Mouse (Mus musculus) forelimb bud, embryonic 11.5 days (tissue): Measurements from ENCODE around the gene Crip1.

Source experiments
- DNase-seq: peaks from one replicate; pipeline ENCODE4 v3.0.0-alpha.2; 2012; ENCODE audit warnings: low read depth, low spot score

Crip1 gene

GRCm38 (mm10) chr12:113130732-113131131, 15.4 kb upstream of the Crip1 start:
- no peak for DNase-seq

- DNase-seq, result no peak
These were observed 14.5 kb upstream of the Crip1 start for GRCm38 (mm10) chr12:113131601-113132000.

GRCm38 (mm10) chr12:113132567-113132966, 13.5 kb upstream of the Crip1 start:
- no peak for DNase-seq

GRCm38 (mm10) chr12:113133260-113133659, 12.9 kb upstream of the Crip1 start:
- DNase-seq, result no peak

DNA sequence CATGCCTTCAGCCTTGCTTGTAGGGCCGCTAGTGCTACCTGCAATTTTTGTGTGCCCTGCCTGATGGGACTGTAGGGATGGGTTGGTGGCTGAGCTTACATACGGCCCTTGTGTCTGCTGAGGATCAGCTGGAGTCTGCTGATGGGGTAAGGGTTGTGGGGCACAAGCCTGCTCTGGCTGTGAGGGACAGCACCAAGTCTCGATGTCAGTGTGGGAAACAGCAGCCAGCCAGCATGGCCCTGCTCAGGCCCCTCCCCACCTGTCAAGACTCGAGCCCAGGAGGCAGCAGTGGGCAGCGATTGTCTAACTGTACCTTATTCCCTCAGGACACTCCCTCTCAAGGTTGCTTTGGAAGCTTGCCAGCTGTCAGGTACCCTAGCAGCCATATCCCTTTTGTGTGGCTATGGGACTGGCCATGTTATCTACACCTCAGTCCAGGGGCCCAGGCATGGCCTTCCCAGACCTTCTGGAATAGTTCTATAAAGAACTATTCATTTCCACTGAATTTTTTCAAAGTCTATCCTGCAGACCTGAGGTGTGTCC, 12.2 kb upstream of the Crip1 start:
- no peak for DNase-seq

DNA sequence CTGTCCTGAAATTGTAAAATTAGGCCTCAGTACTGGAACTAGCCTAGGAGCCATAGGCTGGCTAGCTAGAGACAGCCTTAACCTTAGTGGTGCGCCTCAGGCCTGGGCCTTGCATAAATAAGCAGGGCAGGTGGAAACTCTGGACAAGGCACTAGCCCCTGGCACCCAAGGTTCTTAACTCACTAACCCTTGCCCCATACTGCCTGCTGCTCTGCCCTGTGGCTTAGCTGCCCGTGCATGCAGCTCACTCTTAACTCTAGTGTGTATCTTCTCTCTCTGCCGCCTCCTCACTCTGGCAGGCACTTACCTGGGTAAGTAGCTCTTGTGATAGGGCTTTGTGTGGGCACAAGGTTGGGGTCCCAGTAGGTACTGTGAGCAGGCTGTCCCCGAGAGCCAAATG, 11.6 kb upstream of the Crip1 start:
- DNase-seq, result no peak

GRCm38 (mm10) chr12:113135401-113135800, 10.7 kb upstream of the Crip1 start:
- DNase-seq, result no peak

GRCm38 (mm10) chr12:113136492-113137020, 9.6 kb upstream of the Crip1 start:
- DNase-seq, result no peak

GRCm38 (mm10) chr12:113137260-113138213, 8.6 kb upstream of the Crip1 start:
- no peak for DNase-seq

- DNase-seq, result no peak
These were observed 7.8 kb upstream of the Crip1 start for GRCm38 (mm10) chr12:113138291-113138690.

GRCm38 (mm10) chr12:113138901-113139864, 6.9 kb upstream of the Crip1 start:
- DNase-seq, result no peak

DNA sequence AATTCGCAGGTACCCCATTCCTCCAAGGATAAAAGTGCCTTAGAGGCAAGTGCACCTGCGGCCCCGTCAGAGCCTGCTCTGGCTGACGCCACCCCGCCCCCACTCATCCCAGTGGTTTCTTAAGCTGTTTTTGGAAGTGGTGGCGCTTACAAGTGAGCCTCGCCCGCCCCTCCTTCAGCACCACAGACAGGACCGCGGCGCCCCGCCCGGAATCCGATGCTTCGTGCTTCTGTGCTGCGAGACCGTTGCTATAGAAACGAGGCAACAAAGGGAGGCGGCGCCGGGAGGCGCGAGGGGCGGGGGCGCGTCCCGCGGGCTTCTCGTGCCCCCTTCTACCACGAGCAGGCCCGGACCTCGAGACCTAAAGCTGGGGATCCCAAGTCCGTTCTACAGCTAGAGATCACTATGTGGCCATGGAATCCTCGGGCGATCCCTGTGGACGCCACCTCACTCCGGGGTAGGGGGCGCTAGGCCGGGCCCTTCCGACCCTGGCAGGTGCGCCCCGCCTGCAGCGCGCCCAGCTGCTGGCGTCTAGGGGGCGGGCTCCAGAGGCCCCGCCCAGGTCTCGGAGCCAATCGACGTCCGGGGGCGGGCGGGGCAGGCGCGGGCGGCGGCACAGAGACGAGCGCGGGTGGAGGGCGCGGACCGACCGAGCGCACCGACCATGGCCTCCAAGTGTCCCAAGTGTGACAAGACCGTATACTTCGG, 6.1 kb upstream of the Crip1 start, which contains the start of gene Crip2:
TSS of gene Crip2 (plus strand) at position 329 of the 708 bp plus-strand sequence.
- peak; percentile 91 for DNase-seq

GRCm38 (mm10) chr12:113140616-113141411, 5.3 kb upstream of the Crip1 start:
- no peak for DNase-seq

DNA sequence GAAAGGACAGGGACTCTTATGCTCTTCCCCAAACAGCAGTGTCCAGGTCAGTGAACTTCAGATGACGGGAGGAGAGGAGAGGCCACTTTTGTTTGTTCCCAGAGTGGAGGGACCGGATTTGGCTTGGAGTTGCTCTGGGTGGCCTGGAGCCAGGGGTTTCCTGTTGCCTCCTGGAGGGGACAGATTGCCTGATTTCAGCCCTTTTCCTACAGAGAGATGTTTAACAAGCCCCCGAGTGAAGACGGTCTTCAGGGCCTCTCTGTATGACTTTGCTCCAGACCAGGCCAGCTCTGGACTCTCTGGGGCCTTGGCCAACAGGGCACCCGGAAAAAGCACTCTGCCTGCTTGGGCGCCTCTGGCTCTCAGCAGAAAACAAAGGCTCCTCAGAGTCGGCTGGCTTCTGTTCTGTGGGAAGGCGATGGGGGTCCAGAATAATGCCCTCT, 4.6 kb upstream of the Crip1 start:
- no peak for DNase-seq

GRCm38 (mm10) chr12:113142021-113142975, 3.8 kb upstream of the Crip1 start:
- DNase-seq, result no peak

DNA sequence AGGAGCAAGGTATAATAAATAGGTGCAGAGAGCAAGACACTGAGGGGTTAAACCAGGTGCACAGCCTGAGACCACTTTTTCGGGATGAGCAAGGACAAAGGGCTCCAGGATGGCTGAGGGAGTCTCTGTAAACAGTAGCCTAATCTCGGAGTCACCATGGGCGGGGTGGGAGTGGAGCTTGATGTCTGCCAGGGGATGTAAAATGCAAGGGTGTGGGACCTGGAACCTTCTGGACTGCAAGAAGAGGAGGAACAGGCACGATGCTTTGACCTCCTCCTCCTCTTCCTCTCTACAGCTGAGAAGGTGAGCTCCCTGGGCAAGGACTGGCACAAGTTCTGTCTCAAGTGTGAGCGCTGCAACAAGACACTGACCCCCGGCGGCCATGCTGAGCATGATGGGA, 3.0 kb upstream of the Crip1 start:
- DNase-seq, result no peak

- DNase-seq, result no peak
These were observed 1.9 kb upstream of the Crip1 start for GRCm38 (mm10) chr12:113144001-113144756.

GRCm38 (mm10) chr12:113144886-113145285, 1.2 kb upstream of the Crip1 start:
- DNase-seq, result no peak
